In the genomic region with DNA sequence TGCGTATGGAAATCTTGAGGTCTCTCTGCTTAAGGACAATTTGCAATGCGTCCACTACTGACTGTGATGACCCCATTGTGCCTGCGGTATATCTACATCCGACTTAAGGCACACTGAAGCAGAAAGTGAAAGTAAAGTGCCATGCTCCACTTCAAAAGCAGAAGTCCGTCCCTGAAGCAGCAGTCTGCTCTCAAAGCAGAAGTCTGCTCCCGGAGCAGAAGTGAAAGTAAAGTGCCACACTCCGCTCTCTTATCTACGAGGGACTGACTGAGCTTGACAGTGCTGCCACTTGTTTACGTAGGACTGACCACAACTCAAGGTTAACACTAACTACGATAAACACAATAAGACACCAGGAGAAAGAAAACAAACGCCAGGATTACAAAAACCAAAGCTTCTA, we compare ENCODE assay signal across 7 mouse cellular contexts.
DNase-seq lines count a peak whose midpoint lies in the region; ATAC-seq and TF ChIP-seq lines count a peak whose summit lies in the region.

No protein-coding gene starts in this region.

- POLR2A ChIA-PET in Patski (lab: Charles Lee): no interaction called here

- peak; percentile 89 for DNase-seq in CD4-positive, CD25-positive, alpha-beta regulatory T cell, adult 2 months (ENCODE audit: low read depth, low spot score)
- peak; percentile 4 for DNase-seq in Patski (ENCODE audit: low read depth, low spot score)
- peak; percentile 59 to 76 for DNase-seq in heart, adult 9 months (ENCODE audit: low spot score in 2 of 2)
- no peak for DNase-seq in cerebellum, adult 2 months
- no peak for DNase-seq in midbrain, embryonic 10.5 days (ENCODE audit: low spot score)

- 0 out of 2 replicates have a peak, but pooled peaks cover 5% of the 10 kb centered on the region for H3K4me1 ChIP-seq in liver, embryonic 12.5 days
- no peaks in the 10 kb centered on the region for H3K4me1 ChIP-seq in small intestine, adult 2 months (ENCODE audit: control insufficient read depth, insufficient read depth, insufficient read length, low read length)
- no peaks in the 10 kb centered on the region for H3K4me1 ChIP-seq in cerebellum, adult 2 months (ENCODE audit: control insufficient read depth, insufficient read depth, low read length)
- no peaks in the 10 kb centered on the region for H3K4me1 ChIP-seq in midbrain, embryonic 10.5 days

- no peaks in the 10 kb centered on the region for H3K9me3 ChIP-seq in liver, embryonic 12.5 days (replicated peaks)
- H3K9me3 ChIP-seq in midbrain, embryonic 10.5 days (replicated peaks): no peaks in the 10 kb centered on the region

- no peaks in the 10 kb centered on the region for H3K36me3 ChIP-seq in liver, embryonic 12.5 days
- H3K36me3 ChIP-seq in small intestine, adult 2 months (ENCODE audit: control insufficient read depth, insufficient read depth, low read length): no peaks in the 10 kb centered on the region
- H3K36me3 ChIP-seq in midbrain, embryonic 10.5 days: no peaks in the 10 kb centered on the region

- peak overlapping the region; percentile 66 for H3K4me3 ChIP-seq in liver, embryonic 12.5 days
- peak overlapping the region; percentile 43 for H3K4me3 ChIP-seq in small intestine, adult 2 months (ENCODE audit: low read depth, low read length)
- no peak overlapping the region for H3K4me3 ChIP-seq in cerebellum, adult 2 months (replicated peaks; ENCODE audit: insufficient read depth, low read depth, low read length)
- H3K4me3 ChIP-seq in midbrain, embryonic 10.5 days: no peak overlapping the region

- peak overlapping the region; percentile 51; the same call in 1 of the 2 replicates for H3K27ac ChIP-seq in liver, embryonic 12.5 days
- H3K27ac ChIP-seq in small intestine, adult 2 months (ENCODE audit: insufficient read depth, low read depth, low read length): peak overlapping the region; percentile 69
- H3K27ac ChIP-seq in cerebellum, adult 2 months (ENCODE audit: insufficient read depth, low read length): no peak overlapping the region
- H3K27ac ChIP-seq in midbrain, embryonic 10.5 days (replicated peaks): no peak overlapping the region

- H3K9ac ChIP-seq in liver, embryonic 12.5 days: peak overlapping the region; percentile 59

- WGBS in liver, embryonic 12.5 days (ENCODE audit: insufficient replicate concordance): 19% methylated on average over 11 of the region's 11 CpGs
- 9% methylated on average over 11 of the region's 11 CpGs for WGBS in small intestine, adult 2 months
- 89% methylated on average over 11 of the region's 11 CpGs for WGBS in cerebellum, adult 2 months
- WGBS in midbrain, embryonic 10.5 days: 88% methylated on average over 11 of the region's 11 CpGs

- no peak for TF ChIP-seq POLR2A in small intestine, adult 2 months (IDR thresholded peaks at IDR 0.05; ENCODE audit: low read depth, low read length)
- TF ChIP-seq POLR2A in cerebellum, adult 2 months (IDR thresholded peaks at IDR 0.05; ENCODE audit: borderline replicate concordance, insufficient read depth, low read length): no peak

- in situ Hi-C loops in Patski (cut with MboI; ENCODE audit: low pct_unique_long_range_greater_than_20kb): no loop called here

- H3K4me2 ChIP-seq in liver, embryonic 12.5 days: peak overlapping the region; percentile 68

- CTCF ChIA-PET in Patski (lab: Charles Lee): no interaction called here

- no peak for TF ChIP-seq CTCF in Patski (IDR thresholded peaks at IDR 0.05)
- no peak for TF ChIP-seq CTCF in small intestine, adult 2 months (IDR thresholded peaks at IDR 0.05; ENCODE audit: extremely low read depth, insufficient read length, insufficient replicate concordance, low read depth, low read length)
- TF ChIP-seq CTCF in cerebellum, adult 2 months (IDR thresholded peaks at IDR 0.05; ENCODE audit: borderline replicate concordance, insufficient read depth, low read depth, low read length): no peak

- no peak for ATAC-seq in Patski
- peak; percentile 71 for ATAC-seq in liver, embryonic 12.5 days

- H3K27me3 ChIP-seq in Patski: peaks cover 12% of the 10 kb centered on the region
- no peaks in the 10 kb centered on the region for H3K27me3 ChIP-seq in liver, embryonic 12.5 days (replicated peaks)
- H3K27me3 ChIP-seq in small intestine, adult 2 months (ENCODE audit: control insufficient read depth, insufficient read depth, low read length): no peaks in the 10 kb centered on the region
- H3K27me3 ChIP-seq in cerebellum, adult 2 months (ENCODE audit: control insufficient read depth, insufficient read depth, low read length): no peaks in the 10 kb centered on the region
- no peaks in the 10 kb centered on the region for H3K27me3 ChIP-seq in midbrain, embryonic 10.5 days (ENCODE audit: low read depth, poor library complexity, severe bottlenecking)

Comparison
In these comparisons a context has a peak if more than half of its experiments do, and no peak if none do; other contexts are left out.
1. DNase-seq: peak in CD4-positive, CD25-positive, alpha-beta regulatory T cell, adult 2 months (single experiment), Patski (single experiment) and heart, adult 9 months (2 of 2); none in cerebellum, adult 2 months (0 of 2) and midbrain, embryonic 10.5 days (single experiment).
2. H3K27ac ChIP-seq: peak in liver, embryonic 12.5 days (single experiment) and small intestine, adult 2 months (single experiment); none in cerebellum, adult 2 months (single experiment) and midbrain, embryonic 10.5 days (single experiment).
3. H3K4me3 ChIP-seq: peak in liver, embryonic 12.5 days (single experiment) and small intestine, adult 2 months (single experiment); none in cerebellum, adult 2 months (single experiment) and midbrain, embryonic 10.5 days (single experiment).